8 mouse cellular contexts compared by ENCODE assay signal in genomic region chr4:138367641-138368497, GRCm38 (mm10). TPM values are rescaled to one million over a fixed set of nuclear protein-coding genes. Genes with fewer than 3 reads are reported as not detected.
A peak's percentile ranks its signal among the peaks of the same experiment; 100 is the strongest.
DNase-seq lines count a peak whose midpoint lies in the region; ATAC-seq lines count a peak whose summit lies in the region.

Gene Cda (minus strand): TSS chr4:138367992.

- H3K27me3 ChIP-seq in forebrain, embryonic 15.5 days, result peaks cover 10% of the 10 kb centered on the region; the same call in 1 of the 2 replicates

- H3K9ac ChIP-seq in forebrain, embryonic 15.5 days (replicated peaks), result peak within 1 kb of the TSS; percentile 23

- peak within 1 kb of the TSS; percentile 42 for H3K4me2 ChIP-seq in forebrain, embryonic 15.5 days (replicated peaks)

- intact Hi-C loops in heart, postnatal 25 days (cut with DNase I), result no loop called here

- DNase-seq in NIH3T3 (ENCODE audit: low read depth), result peak; percentile 97
- peak; percentile 68 for DNase-seq in cerebellum, adult 8-10 months
- DNase-seq in heart, postnatal 25 days (ENCODE audit: low spot score), result peak; percentile 79
- DNase-seq in large intestine, adult 2 months (ENCODE audit: low read depth, low spot score), result peak; percentile 84
- DNase-seq in skeletal muscle tissue, adult 2 months (ENCODE audit: low read depth, low spot score), result peak; percentile 66
- no peak for DNase-seq in B cell, adult 2 months

- no peaks in the 10 kb centered on the region for H3K36me3 ChIP-seq in forebrain, embryonic 15.5 days

- H3K4me3 ChIP-seq in forebrain, embryonic 15.5 days, result peak within 1 kb of the TSS; percentile 27

- 9% methylated on average over 34 of the region's 34 CpGs for WGBS in forebrain, embryonic 15.5 days
- WGBS in large intestine, adult 2 months, result 1% methylated on average over 34 of the region's 34 CpGs

- H3K27ac ChIP-seq in forebrain, embryonic 15.5 days (replicated peaks), result no peak within 1 kb of the TSS

- no peaks in the 10 kb centered on the region for H3K9me3 ChIP-seq in forebrain, embryonic 15.5 days

- peaks cover 8% of the 10 kb centered on the region for H3K4me1 ChIP-seq in forebrain, embryonic 15.5 days

- peak; percentile 64; the same call in 1 of the 2 replicates for ATAC-seq in forebrain, embryonic 15.5 days (replicated peaks)
- ATAC-seq in megakaryocyte progenitor cell, adult 5-6 weeks (replicated peaks; ENCODE audit: poor library complexity), result peak; percentile 83

RNA-seq across cellular contexts. Expression of gene Cda, which starts in this region (rescaled TPM):
- 1.4 and 2.2 TPM in 2 replicates for polyA plus RNA-seq in forebrain, embryonic 15.5 days (2015; fragmentation: Nextera tagmentation; extraction: Ambion mirVana)
- total RNA-seq in heart, postnatal 25 days (2021), result 1 to 10 TPM; 1.3 to 1.8 TPM
- 63.1 and 213 TPM in 2 replicates for polyA plus RNA-seq in large intestine, adult 2 months (2012; rRNA removed)
- total RNA-seq in megakaryocyte progenitor cell, adult 5-6 weeks (2015), result 0.39 TPM in 1 of 2 replicates, not detected in the other
- not detected in 2 replicates for total RNA-seq in megakaryocyte progenitor cell, adult 5-6 weeks (2017)

Comparison
In these comparisons a context has a peak if more than half of its experiments do, and no peak if none do; other contexts are left out.
1. RNA of gene Cda (polyA plus RNA-seq): 63.1 to 213 TPM in large intestine, adult 2 months; 1.4 to 2.2 TPM in forebrain, embryonic 15.5 days; every median in the first group is over 10 times any median in the second.
2. Peak in ATAC-seq in megakaryocyte progenitor cell, adult 5-6 weeks; RNA of the gene not detected or under 1 TPM.
3. DNase-seq: peak in NIH3T3 (single experiment), cerebellum, adult 8-10 months (single experiment), heart, postnatal 25 days (single experiment), large intestine, adult 2 months (single experiment) and skeletal muscle tissue, adult 2 months (single experiment); none in B cell, adult 2 months (0 of 2).